In the genomic region with DNA sequence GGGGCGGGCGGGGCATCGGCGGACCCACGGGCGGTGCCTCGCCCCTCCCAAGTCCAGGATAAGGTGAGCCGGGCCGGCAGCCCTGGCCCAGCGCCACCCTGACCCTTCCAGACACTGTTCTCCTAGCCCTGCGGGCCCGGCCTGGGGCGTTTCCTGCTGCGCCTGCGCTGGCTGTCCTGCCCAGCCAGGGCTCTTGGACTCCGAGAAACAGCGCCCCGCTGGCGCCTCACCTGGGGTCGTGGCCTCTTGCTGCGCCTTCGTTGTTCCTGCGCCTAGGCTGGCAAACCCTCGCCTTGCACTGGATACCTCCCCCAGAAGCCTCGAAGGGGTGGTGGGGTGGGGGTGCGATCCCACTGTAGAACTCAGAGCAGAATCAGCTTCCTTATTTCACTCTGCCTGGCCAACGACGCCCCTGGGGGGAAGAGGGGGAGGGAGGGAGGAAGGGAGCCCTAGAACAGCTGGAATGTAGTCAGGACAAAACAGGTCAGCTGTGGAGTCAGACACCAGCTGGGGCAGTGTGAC, we compare ENCODE assay signal across 8 mouse cellular contexts. TPM values are rescaled to one million over a fixed set of nuclear protein-coding genes. Genes with fewer than 3 reads are reported as not detected.
DNase-seq lines count a peak whose midpoint lies in the region; ATAC-seq and TF ChIP-seq lines count a peak whose summit lies in the region.

A gene (minus strand): TSS at position 393 of the 522 bp plus-strand sequence.

- peak within 1 kb of the TSS; percentile 74 for H3K4me2 ChIP-seq in hindbrain, embryonic 11.5 days (replicated peaks; ENCODE audit: low read depth, low read length)
- H3K4me2 ChIP-seq in limb, embryonic 15.5 days, result peak within 1 kb of the TSS; percentile 96
- H3K4me2 ChIP-seq in midbrain, embryonic 14.5 days (ENCODE audit: low read length), result peak within 1 kb of the TSS; percentile 72

- no peak for TF ChIP-seq POLR2A in testis, adult 2 months (IDR thresholded peaks at IDR 0.05; ENCODE audit: control insufficient read depth, low read depth, low read length)

- DNase-seq in urinary bladder, adult 18-20 months (ENCODE audit: low spot score in 2 of 2), result peak; percentile 66 to 71
- DNase-seq in urinary bladder, postnatal 10 days (ENCODE audit: low spot score), result no peak
- peak; percentile 56 for DNase-seq in forelimb bud, embryonic 11.5 days (ENCODE audit: low read depth, low spot score)
- no peak for DNase-seq in hindbrain, embryonic 11.5 days (ENCODE audit: low spot score)
- peak; percentile 71 for DNase-seq in midbrain, embryonic 14.5 days
- DNase-seq in layer of hippocampus, postnatal 14 days (ENCODE audit: low spot score in 2 of 2), result no peak

- H3K9me3 ChIP-seq in hindbrain, embryonic 11.5 days (ENCODE audit: control insufficient read depth, low read length), result no peaks in the 10 kb centered on the region
- H3K9me3 ChIP-seq in limb, embryonic 15.5 days, result no peaks in the 10 kb centered on the region
- H3K9me3 ChIP-seq in midbrain, embryonic 14.5 days (ENCODE audit: control insufficient read depth, low read length), result no peaks in the 10 kb centered on the region

- H3K36me3 ChIP-seq in hindbrain, embryonic 11.5 days (ENCODE audit: control insufficient read depth, insufficient read depth, low read length), result no peaks in the 10 kb centered on the region
- no peaks in the 10 kb centered on the region for H3K36me3 ChIP-seq in limb, embryonic 15.5 days
- H3K36me3 ChIP-seq in midbrain, embryonic 14.5 days (ENCODE audit: control insufficient read depth, insufficient read depth, low read length), result no peaks in the 10 kb centered on the region
- no peaks in the 10 kb centered on the region for H3K36me3 ChIP-seq in testis, adult 2 months (ENCODE audit: control insufficient read depth, insufficient read depth, low read length)

- H3K27me3 ChIP-seq in hindbrain, embryonic 11.5 days (ENCODE audit: control insufficient read depth, insufficient read depth, low read length), result peaks cover 10% of the 10 kb centered on the region; the same call in 1 of the 2 replicates
- no peaks in the 10 kb centered on the region for H3K27me3 ChIP-seq in limb, embryonic 15.5 days
- H3K27me3 ChIP-seq in midbrain, embryonic 14.5 days (ENCODE audit: control insufficient read depth, insufficient read depth, low read length), result peaks cover 9% of the 10 kb centered on the region
- no peaks in the 10 kb centered on the region for H3K27me3 ChIP-seq in testis, adult 2 months (ENCODE audit: control insufficient read depth, insufficient read depth, low read length)

- peak; percentile 89 for ATAC-seq in hindbrain, embryonic 11.5 days (ENCODE audit: low FRiP score)
- ATAC-seq in limb, embryonic 15.5 days (ENCODE audit: insufficient number of reproducible peaks, low FRiP score, low TSS enrichment, low read depth), result peak; percentile 49
- peak; percentile 82 for ATAC-seq in midbrain, embryonic 14.5 days (ENCODE audit: low FRiP score, low TSS enrichment)

- peaks cover 3% of the 10 kb centered on the region; the same call in 1 of the 2 replicates for H3K4me1 ChIP-seq in hindbrain, embryonic 11.5 days (replicated peaks; ENCODE audit: control insufficient read depth, insufficient read depth, low read length)
- peaks cover 14% of the 10 kb centered on the region for H3K4me1 ChIP-seq in limb, embryonic 15.5 days
- H3K4me1 ChIP-seq in midbrain, embryonic 14.5 days (ENCODE audit: control insufficient read depth, insufficient read depth, low read length), result 0 out of 2 replicates have a peak, but pooled peaks cover 6% of the 10 kb centered on the region
- H3K4me1 ChIP-seq in testis, adult 2 months (ENCODE audit: control insufficient read depth, insufficient read depth, low read length), result peaks cover 16% of the 10 kb centered on the region

- 2% methylated on average over 28 of the region's 28 CpGs for WGBS in hindbrain, embryonic 11.5 days
- under 1% methylated on average over 27 of the region's 28 CpGs for WGBS in limb, embryonic 15.5 days
- under 1% methylated on average over 28 of the region's 28 CpGs for WGBS in midbrain, embryonic 14.5 days

- peak within 1 kb of the TSS; percentile 55 for H3K9ac ChIP-seq in hindbrain, embryonic 11.5 days (ENCODE audit: low read depth, low read length)
- H3K9ac ChIP-seq in limb, embryonic 15.5 days, result peak within 1 kb of the TSS; percentile 56
- H3K9ac ChIP-seq in midbrain, embryonic 14.5 days (replicated peaks; ENCODE audit: low read length), result peak within 1 kb of the TSS; percentile 64

- peak within 1 kb of the TSS; percentile 43 for H3K4me3 ChIP-seq in hindbrain, embryonic 11.5 days (ENCODE audit: low read depth, low read length)
- peak within 1 kb of the TSS; percentile 54 for H3K4me3 ChIP-seq in limb, embryonic 15.5 days
- peak within 1 kb of the TSS; percentile 47 for H3K4me3 ChIP-seq in midbrain, embryonic 14.5 days (replicated peaks; ENCODE audit: low read depth, low read length)
- H3K4me3 ChIP-seq in testis, adult 2 months (ENCODE audit: control insufficient read depth, low read depth, low read length), result peak within 1 kb of the TSS; percentile 43

- no peak for TF ChIP-seq CTCF in testis, adult 2 months (IDR thresholded peaks at IDR 0.05; ENCODE audit: control insufficient read depth, insufficient read depth, insufficient replicate concordance, low read depth, low read length)

- no peak within 1 kb of the TSS for H3K27ac ChIP-seq in hindbrain, embryonic 11.5 days (ENCODE audit: low read depth, low read length)
- no peak within 1 kb of the TSS for H3K27ac ChIP-seq in limb, embryonic 15.5 days
- no peak within 1 kb of the TSS for H3K27ac ChIP-seq in midbrain, embryonic 14.5 days (replicated peaks; ENCODE audit: low read depth, low read length)
- no peak within 1 kb of the TSS for H3K27ac ChIP-seq in testis, adult 2 months (ENCODE audit: control insufficient read depth, insufficient read depth, low read depth, low read length)

RNA-seq across cellular contexts. Expression of the gene that starts here (rescaled TPM):
- 1.5 and 2.4 TPM in 2 replicates for polyA plus RNA-seq in hindbrain, embryonic 11.5 days (2014; fragmentation: Nextera tagmentation; extraction: Ambion mirVana)
- 1.9 and 2.1 TPM in 2 replicates for polyA plus RNA-seq in limb, embryonic 15.5 days (2015; fragmentation: Nextera tagmentation; extraction: Ambion mirVana)
- polyA plus RNA-seq in midbrain, embryonic 14.5 days (2014; fragmentation: Nextera tagmentation; extraction: Ambion mirVana), result 1.3 and 1.9 TPM in 2 replicates
- 0.22 and 0.46 TPM in 2 replicates for polyA plus RNA-seq in testis, adult 2 months (2012; rRNA removed)
- total RNA-seq in layer of hippocampus, postnatal 14 days (2021), result under 1 TPM; 0.12 to 0.23 TPM

Comparison
In these comparisons a context has a peak if more than half of its experiments do, and no peak if none do; other contexts are left out.
1. DNase-seq: peak in urinary bladder, adult 18-20 months (2 of 2), forelimb bud, embryonic 11.5 days (single experiment) and midbrain, embryonic 14.5 days (single experiment); none in urinary bladder, postnatal 10 days (single experiment), hindbrain, embryonic 11.5 days (single experiment) and layer of hippocampus, postnatal 14 days (0 of 2).
2. Peak in every context shown above with its lines, with median percentiles within 50 percentile points of each other: ATAC-seq, H3K4me2 ChIP-seq, H3K4me3 ChIP-seq and H3K9ac ChIP-seq.